Mouse (Mus musculus): ENCODE data around the gene H2afz.

DNA sequence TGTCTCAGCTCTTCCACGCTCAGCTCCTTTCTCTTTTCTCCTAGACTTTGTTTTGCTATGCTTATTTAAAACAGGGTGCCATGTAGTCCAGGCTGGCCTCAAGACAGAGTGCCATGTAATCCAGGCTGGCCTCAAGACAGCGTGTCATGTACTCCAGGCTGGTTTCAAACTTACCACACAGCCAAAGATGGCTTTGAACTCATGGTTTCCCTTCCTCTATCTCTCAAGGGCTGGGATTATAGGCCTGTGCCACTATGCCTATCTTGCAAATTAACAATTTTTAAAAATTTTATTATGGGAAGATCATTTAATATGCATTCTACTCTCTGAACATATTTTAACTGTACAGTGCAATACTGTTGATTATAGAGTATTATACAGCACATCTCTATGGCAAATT lies 33.1 kb upstream of the H2afz start:
- TF ChIP-seq SIN3A (IDR thresholded peaks at IDR 0.05; ENCODE audit: low read length), result no peak
- TF ChIP-seq ETS1 (conservative IDR thresholded peaks at IDR 0.05; ENCODE audit: low read depth, low read length), result no peak; the same call in 1 of the 2 replicates
- TF ChIP-seq TBP (conservative IDR thresholded peaks at IDR 0.05; ENCODE audit: low read depth, low read length), result no peak
- no peak for TF ChIP-seq CTCF (conservative IDR thresholded peaks at IDR 0.05 in 1 of 2, IDR thresholded peaks at IDR 0.05 in 1 of 2; ENCODE audit: low read depth in 2 of 2, low read length in 2 of 2)
- no peak for TF ChIP-seq POLR2A (IDR thresholded peaks at IDR 0.05; ENCODE audit: low read depth, low read length)
- TF ChIP-seq CHD2 (IDR thresholded peaks at IDR 0.05; ENCODE audit: low read length), result no peak
- TF ChIP-seq ZMIZ1 (IDR thresholded peaks at IDR 0.05; ENCODE audit: low read depth, low read length), result no peak
- peak; percentile 44 for TF ChIP-seq EP300 (IDR thresholded peaks at IDR 0.05; ENCODE audit: low read length)
- TF ChIP-seq ZNF384 (IDR thresholded peaks at IDR 0.05; ENCODE audit: low read depth, low read length), result no peak
- TF ChIP-seq USF1 (IDR thresholded peaks at IDR 0.05; ENCODE audit: low read depth, low read length), result no peak
